Mouse (Mus musculus): ENCODE data around the gene Scn4a. TPM values are rescaled to one million over a fixed set of nuclear protein-coding genes. Genes with fewer than 3 reads are reported as not detected.
A peak's percentile ranks its signal among the peaks of the same experiment; 100 is the strongest.

Gene Scn4a
- polyA plus RNA-seq, 1 experiment from 2014 or later, result not detected

GRCm38 (mm10) chr11:106271794-106272643 is 81.1 kb downstream of the Scn4a start:
- peaks cover 9% of the 10 kb centered on the region for H3K4me1 ChIP-seq (replicated peaks; ENCODE audit: control insufficient read depth, insufficient read depth, low read length)
- H3K9me3 ChIP-seq (ENCODE audit: control insufficient read depth, low read length), result no peaks in the 10 kb centered on the region
- H3K4me2 ChIP-seq (ENCODE audit: low read depth, low read length, severe bottlenecking), result peak overlapping the region; percentile 59
- DNase-seq (ENCODE audit: low spot score), result peak; percentile 75
- H3K27ac ChIP-seq (ENCODE audit: low read depth, low read length), result peak overlapping the region; percentile 78
- WGBS, result 3% methylated on average over 41 of the region's 41 CpGs
- H3K27me3 ChIP-seq (ENCODE audit: control insufficient read depth, insufficient read depth, low read length), result no peaks in the 10 kb centered on the region; the same call in 1 of the 2 replicates
- H3K36me3 ChIP-seq (ENCODE audit: control insufficient read depth, insufficient read depth, low read length), result no peaks in the 10 kb centered on the region; the same call in 1 of the 2 replicates
- peak overlapping the region; percentile 96 for H3K4me3 ChIP-seq (ENCODE audit: low read depth, low read length)
- H3K9ac ChIP-seq (ENCODE audit: low read length), result peak overlapping the region; percentile 94
- no peak; the same call in 1 of the 2 replicates for ATAC-seq (replicated peaks; ENCODE audit: low FRiP score)

- 58% methylated on average over 5 of the region's 5 CpGs for WGBS
- DNase-seq (ENCODE audit: low spot score) (no peak), ATAC-seq (replicated peaks; ENCODE audit: low FRiP score) (no peak)
- no peaks in the 10 kb centered on the region for H3K9me3 ChIP-seq (ENCODE audit: control insufficient read depth, low read length)
- peaks cover 9% of the 10 kb centered on the region for H3K4me1 ChIP-seq (replicated peaks; ENCODE audit: control insufficient read depth, insufficient read depth, low read length)
- no peaks in the 10 kb centered on the region; the same call in 1 of the 2 replicates for H3K36me3 ChIP-seq (ENCODE audit: control insufficient read depth, insufficient read depth, low read length)
- no peaks in the 10 kb centered on the region for H3K27me3 ChIP-seq (ENCODE audit: control insufficient read depth, insufficient read depth, low read length)
- peak overlapping the region; percentile 59 for H3K4me2 ChIP-seq (ENCODE audit: low read depth, low read length, severe bottlenecking)
- H3K4me3 ChIP-seq (ENCODE audit: low read depth, low read length), result peak overlapping the region; percentile 96
- peak overlapping the region; percentile 94 for H3K9ac ChIP-seq (ENCODE audit: low read length)
- no peak overlapping the region for H3K27ac ChIP-seq (ENCODE audit: low read depth, low read length)
Observed at GRCm38 (mm10) chr11:106271131-106271793, 81.8 kb downstream of the Scn4a start.

- DNase-seq (ENCODE audit: low spot score) (no peak), ATAC-seq (replicated peaks; ENCODE audit: low FRiP score) (no peak)
- Histone ChIP-seq H3K27ac (ENCODE audit: low read depth, low read length) (peak overlapping the region; percentile 53), H3K27me3 (ENCODE audit: control insufficient read depth, insufficient read depth, low read length) (no peaks in the 10 kb centered on the region), H3K4me1 (replicated peaks; ENCODE audit: control insufficient read depth, insufficient read depth, low read length) (peaks cover 9% of the 10 kb centered on the region), H3K36me3 (ENCODE audit: control insufficient read depth, insufficient read depth, low read length) (peaks cover 12% of the 10 kb centered on the region; the same call in 1 of the 2 replicates), H3K4me2 (ENCODE audit: low read depth, low read length, severe bottlenecking) (no peak overlapping the region), H3K9me3 (ENCODE audit: control insufficient read depth, low read length) (no peaks in the 10 kb centered on the region), H3K9ac (ENCODE audit: low read length) (peak overlapping the region; percentile 23; the same call in 1 of the 2 replicates), H3K4me3 (ENCODE audit: low read depth, low read length) (no peak overlapping the region)
- WGBS, result 83% methylated on average over 3 of the region's 3 CpGs
Observed at GRCm38 (mm10) chr11:106269060-106269431, 84.0 kb downstream of the Scn4a start.

Other genes with a start within 250 kb of the Scn4a start
- gene Gm10840, start 192.4 kb downstream of the Scn4a start, polyA plus RNA-seq (2014; fragmentation: Nextera tagmentation; extraction: Ambion mirVana), result 1.2 TPM in 1 of 2 replicates, not detected in the other
- gene Limd2, start 192.4 kb downstream of the Scn4a start, polyA plus RNA-seq (2014; fragmentation: Nextera tagmentation; extraction: Ambion mirVana), result 309 and 337 TPM in 2 replicates
- gene Strada, start 151.1 kb downstream of the Scn4a start, polyA plus RNA-seq (2014; fragmentation: Nextera tagmentation; extraction: Ambion mirVana), result 41.8 and 43.6 TPM in 2 replicates
- gene Ccdc47, start 136.9 kb downstream of the Scn4a start, polyA plus RNA-seq (2014; fragmentation: Nextera tagmentation; extraction: Ambion mirVana), result 70.9 and 74.1 TPM in 2 replicates
- gene Ddx42, start 136.4 kb downstream of the Scn4a start, polyA plus RNA-seq (2014; fragmentation: Nextera tagmentation; extraction: Ambion mirVana), result 109 and 111 TPM in 2 replicates
- 70.1 and 71.1 TPM in 2 replicates for gene Ftsj3, start 97.2 kb downstream of the Scn4a start, polyA plus RNA-seq (2014; fragmentation: Nextera tagmentation; extraction: Ambion mirVana)
- 368 and 384 TPM in 2 replicates for gene Psmc5, start 97.1 kb downstream of the Scn4a start, polyA plus RNA-seq (2014; fragmentation: Nextera tagmentation; extraction: Ambion mirVana)
- 27.2 and 27.7 TPM in 2 replicates for gene Smarcd2, start 80.3 kb downstream of the Scn4a start, polyA plus RNA-seq (2014; fragmentation: Nextera tagmentation; extraction: Ambion mirVana)
- 0.15 and 0.29 TPM in 2 replicates for gene Tcam1, start 76.6 kb downstream of the Scn4a start, polyA plus RNA-seq (2014; fragmentation: Nextera tagmentation; extraction: Ambion mirVana)
- not detected in 2 replicates for gene Gh, start 51.4 kb downstream of the Scn4a start, polyA plus RNA-seq (2014; fragmentation: Nextera tagmentation; extraction: Ambion mirVana)
- gene Cd79b, start 38.5 kb downstream of the Scn4a start, polyA plus RNA-seq (2014; fragmentation: Nextera tagmentation; extraction: Ambion mirVana), result 0.31 and 0.79 TPM in 2 replicates
- not detected in 2 replicates for gene Prr29, start 12.2 kb upstream of the Scn4a start, polyA plus RNA-seq (2014; fragmentation: Nextera tagmentation; extraction: Ambion mirVana)
- gene Icam2, start 34.8 kb upstream of the Scn4a start, polyA plus RNA-seq (2014; fragmentation: Nextera tagmentation; extraction: Ambion mirVana), result 13.3 and 14.1 TPM in 2 replicates
- 5.6 and 7.9 TPM in 2 replicates for gene Ern1, start 134.6 kb upstream of the Scn4a start, polyA plus RNA-seq (2014; fragmentation: Nextera tagmentation; extraction: Ambion mirVana)